Mouse (Mus musculus) adrenal gland, adult 18-20 months (tissue): ENCODE measurements around the gene Alx3. TPM values are rescaled to one million over a fixed set of nuclear protein-coding genes. Genes with fewer than 3 reads are reported as not detected.

ENCODE experiments used
- DNase-seq, 2 experiments: peaks; one replicate each; pipeline ENCODE4 v3.0.0; 2021 to 2022; ENCODE audit warnings: low spot score in 2 of 2
- long read RNA-seq, 2 experiments: library from polyadenylated mRNA; stranded (forward); transcript quantifications; one replicate each; pipeline ENCODE4 v2.0.0; 2021
- total RNA-seq, 2 experiments: library from RNA; stranded (reverse); gene quantifications; 1 replicate in 1 of 2; 2 replicates in 1 of 2; pipeline ENCODE4 v1.2.3; 2021

The Alx3 gene
- total RNA-seq, result not detected
- long read RNA-seq, experiment 1, result 0 reads
- long read RNA-seq, experiment 2, result 0 reads

DNA sequence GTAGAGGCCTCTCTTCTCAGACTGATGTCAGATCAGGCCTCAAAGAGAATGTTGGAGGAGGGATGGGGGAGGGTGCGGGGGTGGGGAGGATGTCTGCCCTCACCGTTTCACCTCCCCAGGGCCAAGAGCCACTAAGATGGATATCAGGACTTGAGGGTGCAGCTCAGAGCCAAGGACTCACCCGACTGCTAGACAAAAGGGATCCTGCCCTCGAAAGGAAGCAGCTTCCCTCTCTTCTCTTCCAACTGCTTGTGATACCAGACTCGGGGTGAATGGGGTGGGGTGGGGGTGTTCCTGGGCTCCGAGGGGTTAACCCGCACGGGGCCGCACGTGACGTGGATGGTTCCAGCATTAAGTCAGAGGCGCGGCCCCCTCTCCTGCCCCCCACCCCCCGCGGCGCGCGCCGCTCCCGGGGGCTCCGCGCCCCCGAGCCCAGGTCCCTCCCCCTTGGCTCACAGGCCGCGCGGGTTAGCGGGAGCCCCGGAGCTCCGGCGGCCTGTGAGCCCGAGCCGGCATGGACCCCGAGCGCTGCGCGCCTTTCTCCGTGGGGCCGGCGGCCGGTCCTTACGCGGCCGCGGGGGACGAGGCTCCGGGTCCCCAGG is at the start of gene Alx3:
TSS of gene Alx3 (plus strand) at position 370 of the 602 bp plus-strand sequence.
- DNase-seq, result no peak

DNA sequence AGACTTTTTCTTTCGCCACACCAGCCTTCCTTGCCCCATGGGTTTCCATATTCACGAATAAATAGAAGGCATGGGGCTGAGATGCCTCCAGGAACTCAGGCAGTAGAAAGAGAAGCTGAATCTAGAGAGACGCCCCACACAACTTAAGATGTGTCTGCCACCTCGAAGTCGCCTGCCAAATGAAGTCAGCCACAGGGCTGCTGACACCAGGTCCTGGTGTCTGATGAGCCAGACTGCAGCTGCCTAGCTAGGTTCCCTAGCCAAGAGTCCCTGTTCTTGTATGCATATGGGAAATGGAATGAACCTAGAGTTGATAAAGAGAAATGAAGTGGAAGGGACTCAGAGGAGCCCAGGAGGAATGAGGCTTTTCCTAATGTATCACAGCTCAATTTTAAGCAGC is 49.6 kb upstream of the Alx3 start:
- DNase-seq, result no peak

DNA sequence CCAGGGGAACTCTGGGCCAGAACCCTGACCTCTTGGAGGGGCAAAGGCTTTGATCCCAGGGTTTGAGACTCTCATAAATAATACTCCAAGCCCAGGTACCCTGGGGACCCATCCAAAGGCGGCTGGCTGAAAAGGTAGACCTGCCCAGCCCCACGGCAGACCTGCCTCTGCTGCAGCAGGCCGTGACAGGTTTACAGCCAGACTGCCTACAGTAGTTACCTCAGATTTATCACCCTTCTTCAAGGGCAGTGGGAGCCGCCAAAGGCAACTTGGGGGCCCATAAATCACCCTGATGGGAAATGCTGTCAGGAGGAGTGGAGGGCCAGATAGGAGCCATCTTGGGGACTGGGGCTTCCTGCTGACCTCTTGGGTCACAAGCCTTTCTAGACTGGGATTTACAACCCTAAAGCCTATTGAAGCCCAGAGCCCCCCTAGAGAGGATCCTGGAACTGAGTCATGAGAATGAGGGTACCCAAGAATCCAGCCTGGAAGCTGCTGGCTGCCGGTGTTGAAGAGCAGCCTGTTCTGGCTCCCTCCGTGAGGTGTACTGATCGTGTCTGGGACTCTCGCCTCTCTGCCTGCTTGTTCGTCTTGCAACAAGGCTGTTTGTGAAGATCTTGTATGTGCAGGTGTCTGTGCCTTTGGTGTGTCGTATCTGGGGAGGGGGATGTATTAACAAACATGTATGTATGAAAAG is 49.0 kb upstream of the Alx3 start:
- no peak for DNase-seq

DNA sequence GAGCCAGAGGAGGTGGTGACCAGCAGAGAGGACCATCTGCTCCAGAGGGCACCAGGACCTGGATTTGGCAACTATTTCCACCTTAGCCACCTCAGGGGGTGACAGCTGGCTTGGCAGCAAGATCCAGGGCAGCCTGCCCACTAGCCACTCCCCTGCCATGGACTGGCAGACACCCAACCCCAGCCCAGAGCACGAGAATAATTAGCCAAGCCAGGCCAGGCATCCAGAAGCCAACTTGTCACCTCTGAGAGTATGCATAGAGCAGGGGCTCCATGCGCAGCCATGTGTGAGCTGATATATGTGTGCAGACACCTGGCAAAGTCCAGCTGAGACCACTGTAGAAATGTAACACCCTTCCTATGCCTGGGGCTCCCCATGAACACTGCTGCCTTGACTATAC is 47.9 kb upstream of the Alx3 start:
- no peak for DNase-seq

DNA sequence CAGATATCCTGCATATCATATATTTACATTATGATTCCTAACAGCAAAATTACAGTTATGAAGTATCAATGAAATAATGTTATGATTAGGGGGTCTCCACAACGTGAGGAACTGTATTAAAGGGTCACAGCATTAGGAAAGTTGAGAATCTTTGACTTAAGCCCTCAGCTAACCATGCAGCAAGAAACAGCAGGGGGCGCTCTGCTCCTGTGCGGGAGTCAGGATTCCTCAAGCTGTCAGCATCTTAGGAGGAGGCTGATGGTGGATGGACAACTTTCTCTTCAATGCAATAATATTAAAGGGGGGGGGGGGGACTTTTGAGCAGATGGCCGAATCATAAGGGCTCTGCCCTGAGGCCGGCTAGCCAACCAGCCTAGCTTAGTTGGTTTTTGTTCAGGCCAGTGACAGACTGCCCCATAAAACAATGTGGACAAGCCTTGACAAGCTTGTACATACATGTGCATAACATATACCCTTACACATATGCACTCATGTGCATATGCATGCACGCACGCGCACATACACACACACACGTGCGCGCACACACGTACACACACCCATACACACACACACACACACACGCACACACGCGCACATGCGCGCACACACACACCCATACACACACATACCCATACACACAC is 44.3 kb upstream of the Alx3 start:
- peak; percentile 59 to 72 for DNase-seq

DNA sequence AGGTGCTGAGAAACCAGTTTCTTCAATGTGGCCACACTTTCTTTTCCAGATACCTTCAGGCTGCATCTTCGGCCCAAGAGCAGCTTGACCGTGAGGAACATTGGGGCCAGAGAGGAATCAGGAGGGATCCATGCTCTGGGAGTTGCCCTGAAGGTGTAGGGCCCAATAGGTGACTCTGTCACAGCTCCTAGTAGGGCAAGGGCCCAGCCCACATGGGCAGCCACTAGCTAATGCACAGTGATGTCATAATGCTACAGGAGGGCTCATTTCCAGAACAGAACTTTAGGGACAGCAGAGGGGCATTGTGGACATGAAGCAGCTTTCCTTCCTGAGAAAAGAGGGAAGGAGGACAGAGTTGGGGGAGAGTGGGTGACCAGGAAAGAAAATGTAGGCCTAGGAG is 40.0 kb upstream of the Alx3 start, which contains the start of gene Ubl4b:
TSS of gene Ubl4b (minus strand) at position 232 of the 400 bp plus-strand sequence.
- DNase-seq, result no peak

DNA sequence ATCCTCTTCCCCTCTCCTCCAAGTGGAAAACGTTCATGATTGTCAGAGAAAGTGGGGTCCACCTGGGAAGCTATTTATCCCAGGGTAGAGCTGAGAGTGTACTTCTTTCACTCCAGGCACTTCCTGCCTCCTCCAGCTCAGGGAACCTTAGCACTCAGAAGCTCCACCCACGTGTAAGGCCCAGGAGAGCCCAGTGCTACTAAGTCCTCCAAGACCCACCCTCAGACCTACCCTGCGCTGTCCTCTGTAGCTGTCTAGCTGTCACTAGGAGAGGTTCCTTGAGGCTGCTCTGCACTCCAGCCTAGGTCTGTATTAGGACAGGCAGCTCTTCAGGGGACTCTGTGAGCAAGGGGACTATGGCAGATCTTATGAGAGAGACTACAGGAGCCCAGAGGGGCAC is 36.1 kb upstream of the Alx3 start:
- DNase-seq, result no peak

DNA sequence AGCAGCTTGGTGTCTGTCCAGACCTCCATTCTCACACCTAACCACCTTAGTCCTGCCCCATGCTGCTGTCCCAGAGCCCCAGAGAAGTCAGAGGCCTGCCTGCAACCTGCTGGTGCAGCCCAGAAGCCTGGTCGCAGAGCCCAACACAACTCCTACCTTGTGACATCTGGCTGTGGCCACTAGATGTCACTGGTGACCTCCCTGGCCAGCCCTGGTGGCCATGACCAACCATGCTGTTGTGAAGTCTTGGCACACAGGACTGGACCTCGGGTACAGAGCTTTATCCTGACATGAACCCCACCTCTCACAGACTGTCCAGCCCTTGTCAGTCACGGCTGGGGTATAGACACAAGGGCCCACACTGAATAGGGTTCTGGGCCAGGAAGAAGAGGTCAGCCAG is 35.6 kb upstream of the Alx3 start:
- peak; percentile 53 to 54 for DNase-seq

DNA sequence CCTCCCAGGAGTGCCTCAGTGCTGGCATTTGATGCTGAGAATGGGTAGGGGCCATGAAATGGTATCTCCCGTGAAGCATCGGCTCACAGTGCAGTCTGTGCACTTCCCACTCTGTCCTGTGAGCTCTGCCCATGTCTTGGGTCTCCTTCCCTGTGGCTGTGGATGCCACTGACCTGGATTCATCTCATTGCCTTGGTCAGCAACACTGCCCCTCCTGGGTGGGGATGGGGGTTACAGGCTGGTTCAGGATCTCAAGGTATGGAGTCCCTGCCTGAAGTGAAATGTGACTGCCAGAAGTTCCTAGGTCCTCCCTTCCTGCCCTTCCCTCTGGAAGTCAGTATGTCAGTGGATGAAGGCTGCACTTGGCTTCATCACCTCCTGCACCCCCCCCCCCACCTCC is 32.7 kb upstream of the Alx3 start:
- no peak for DNase-seq

DNA sequence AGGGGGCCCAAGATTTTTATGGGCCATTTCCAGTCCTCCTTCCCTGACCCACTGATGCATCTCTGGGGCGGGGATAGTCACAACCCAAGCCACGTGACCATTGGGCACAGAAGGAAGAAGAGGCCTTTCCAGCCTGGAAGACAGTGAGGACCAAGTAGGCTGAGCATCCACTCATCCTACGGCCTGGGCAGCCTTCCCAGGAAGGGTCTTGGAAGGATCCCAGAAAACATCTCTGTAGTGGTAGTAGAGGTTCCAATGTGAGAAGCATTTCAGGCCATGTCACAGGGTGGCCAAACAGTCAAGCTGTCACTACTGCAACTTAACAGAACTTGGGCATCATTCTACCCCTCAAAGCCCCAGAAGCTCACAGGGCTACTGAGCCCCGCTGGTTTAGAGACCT is 32.2 kb upstream of the Alx3 start:
- no peak for DNase-seq

DNA sequence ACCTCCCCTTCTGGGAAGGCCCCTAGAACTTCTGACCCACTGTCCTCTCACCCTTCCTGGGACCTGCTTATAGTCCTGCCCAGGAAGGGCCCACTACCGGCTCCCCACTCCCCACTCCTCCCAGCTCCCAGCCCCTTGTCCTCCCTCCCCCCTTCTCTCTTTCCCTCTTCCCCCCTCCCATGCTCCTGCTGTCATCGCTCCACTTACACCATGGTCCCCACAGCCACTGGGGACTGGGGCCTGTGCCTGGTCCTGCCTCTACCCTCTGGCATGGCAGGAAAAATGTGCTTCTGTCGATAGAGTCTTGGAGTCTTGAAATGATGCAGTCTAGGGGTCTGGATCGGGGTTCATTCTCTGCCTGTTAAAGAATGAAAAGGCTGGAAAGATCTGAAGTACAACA is 31.0 kb upstream of the Alx3 start:
- DNase-seq, result no peak

DNA sequence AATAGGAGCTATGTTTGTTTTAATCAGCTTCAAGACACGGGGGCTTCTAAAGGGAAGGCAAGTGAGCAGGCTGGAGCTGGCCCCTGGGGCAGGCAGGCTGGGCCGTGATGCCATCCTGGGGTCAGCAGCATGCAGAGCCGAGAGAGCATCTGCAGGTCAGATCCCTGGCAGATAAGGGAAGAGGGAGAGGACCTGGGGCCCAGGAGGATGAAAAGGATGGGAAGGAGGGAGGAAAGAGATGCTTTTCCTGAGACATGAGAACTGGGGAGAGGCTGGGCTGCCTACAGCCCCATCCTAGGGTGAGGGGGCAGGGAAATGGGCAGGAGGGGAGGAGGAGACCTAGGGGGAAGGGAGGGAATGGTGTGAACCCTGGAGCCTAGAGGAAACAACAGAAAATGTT is 29.5 kb upstream of the Alx3 start:
- DNase-seq, result no peak

DNA sequence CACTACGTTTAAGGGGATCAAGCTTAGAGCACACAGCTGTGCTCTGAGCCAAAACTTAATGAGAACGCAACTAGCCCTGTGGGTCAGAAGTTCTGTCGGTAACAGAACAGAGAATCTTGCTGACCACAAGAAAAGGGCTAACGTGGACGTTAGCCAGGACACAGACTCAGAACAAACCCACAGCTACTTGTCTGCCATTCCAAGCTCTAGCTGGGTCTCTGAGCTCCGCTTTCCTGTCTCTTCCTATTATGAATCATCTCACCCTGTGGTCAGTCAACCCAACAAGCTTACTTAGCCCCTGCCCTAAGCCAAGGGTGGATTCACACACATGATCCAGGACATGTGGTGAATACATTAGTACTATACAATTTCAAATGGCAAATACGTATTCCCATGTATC is 27.1 kb upstream of the Alx3 start:
- DNase-seq, result no peak

DNA sequence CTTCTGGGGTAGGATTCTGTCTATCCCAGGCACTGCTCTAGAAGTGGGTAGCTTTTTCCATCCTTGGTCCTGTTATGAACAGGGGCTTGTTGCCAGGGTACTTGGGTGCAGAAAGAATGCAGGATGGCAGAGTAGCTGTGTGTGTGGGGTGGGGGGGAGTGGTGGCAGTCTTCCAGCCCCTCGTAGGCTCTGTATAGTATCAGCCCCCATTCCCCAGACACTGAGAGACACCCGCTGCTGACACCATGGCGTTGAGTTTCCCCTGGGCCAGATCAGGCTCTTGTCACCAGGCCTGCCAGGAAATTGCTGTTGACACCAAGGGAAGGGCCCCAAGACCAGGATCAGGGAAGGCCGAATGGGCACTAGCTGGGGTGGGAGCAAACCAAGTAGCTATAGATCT is 26.1 kb upstream of the Alx3 start:
- DNase-seq, result no peak

DNA sequence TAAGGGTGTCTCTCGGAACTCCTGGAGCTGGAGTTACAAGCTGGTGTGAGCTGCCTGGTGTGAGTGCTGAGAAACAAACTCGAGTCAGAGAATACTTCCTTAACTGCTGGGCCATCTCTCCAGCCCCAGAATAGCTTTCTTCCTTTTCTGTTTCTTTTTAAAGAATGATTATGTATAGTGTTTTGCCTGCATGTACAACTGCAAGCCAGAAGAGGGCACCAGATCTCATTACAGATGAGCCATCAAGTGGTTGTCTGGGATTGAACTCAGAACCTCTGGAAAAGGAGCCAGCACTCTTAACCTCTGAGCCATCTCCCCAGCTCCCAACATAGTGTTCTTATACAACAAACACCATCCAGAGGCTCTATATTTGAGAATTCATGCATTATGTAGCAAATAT is 23.6 kb upstream of the Alx3 start:
- DNase-seq, result no peak

DNA sequence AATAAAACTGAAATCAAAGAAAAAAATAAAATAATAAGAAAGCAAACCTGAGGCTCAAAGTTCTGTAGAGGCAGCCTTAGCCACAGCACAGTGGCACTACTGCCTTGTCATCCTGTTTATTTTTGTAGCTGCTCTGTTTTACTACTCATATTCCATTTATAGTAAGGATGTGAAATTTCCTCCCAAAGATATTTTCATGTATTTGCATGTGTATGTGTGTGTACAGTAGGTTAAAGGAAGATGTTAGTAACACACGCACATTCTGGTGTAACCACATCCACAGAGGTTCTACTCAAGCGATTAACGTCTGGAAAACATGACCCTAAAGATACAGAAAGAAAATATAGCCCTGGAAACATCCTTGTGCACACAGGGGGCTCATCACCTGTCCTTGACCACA is 18.0 kb upstream of the Alx3 start:
- no peak for DNase-seq

DNA sequence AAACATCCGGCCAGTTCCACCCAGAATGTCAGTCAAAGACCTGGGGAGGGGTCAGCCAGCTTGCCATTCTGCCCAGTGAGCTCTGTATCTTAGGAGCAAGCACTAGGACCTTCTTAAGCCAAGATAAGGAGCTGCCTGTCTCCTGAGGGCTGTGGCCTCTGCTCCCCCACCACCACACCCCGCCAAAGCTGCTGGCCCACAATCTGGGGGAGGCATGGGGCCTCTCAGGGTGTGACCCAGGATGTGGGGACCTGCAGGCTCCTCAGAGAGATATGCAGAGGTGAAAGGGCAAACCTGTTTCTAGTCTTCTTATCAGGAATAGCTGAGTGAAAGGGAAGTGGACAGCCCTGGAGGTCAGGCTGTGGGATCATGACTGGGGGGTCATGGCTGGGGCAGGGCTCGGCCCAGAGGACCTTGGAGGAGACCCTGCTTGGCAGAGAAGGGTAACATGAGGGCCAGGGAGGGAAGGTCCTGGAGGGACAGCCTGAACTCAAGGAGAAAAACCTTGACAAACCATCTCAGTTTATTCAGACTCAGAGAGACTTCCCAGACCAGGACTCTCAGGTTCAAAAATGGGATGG is 16.9 kb upstream of the Alx3 start:
- no peak for DNase-seq

DNA sequence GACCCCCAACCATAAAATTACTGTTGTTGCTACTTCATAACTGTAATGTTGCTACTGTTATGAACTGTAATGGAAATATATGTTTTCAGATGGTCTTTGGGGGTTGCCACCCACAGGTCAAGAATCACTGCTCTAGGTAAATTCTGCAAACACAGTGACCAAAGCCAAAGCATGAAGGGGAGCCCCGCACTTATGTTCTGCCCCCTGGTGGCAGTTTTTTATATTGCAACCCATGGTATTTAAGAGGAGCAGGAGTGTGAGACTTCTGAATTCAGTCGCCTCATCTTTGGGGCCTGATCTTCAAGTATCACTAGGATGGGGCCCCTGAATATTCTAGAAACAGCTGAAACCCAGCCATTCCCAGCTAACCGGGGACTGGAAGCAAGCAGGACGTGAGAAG is 15.4 kb upstream of the Alx3 start:
- DNase-seq, result peak; percentile 55 to 56

DNA sequence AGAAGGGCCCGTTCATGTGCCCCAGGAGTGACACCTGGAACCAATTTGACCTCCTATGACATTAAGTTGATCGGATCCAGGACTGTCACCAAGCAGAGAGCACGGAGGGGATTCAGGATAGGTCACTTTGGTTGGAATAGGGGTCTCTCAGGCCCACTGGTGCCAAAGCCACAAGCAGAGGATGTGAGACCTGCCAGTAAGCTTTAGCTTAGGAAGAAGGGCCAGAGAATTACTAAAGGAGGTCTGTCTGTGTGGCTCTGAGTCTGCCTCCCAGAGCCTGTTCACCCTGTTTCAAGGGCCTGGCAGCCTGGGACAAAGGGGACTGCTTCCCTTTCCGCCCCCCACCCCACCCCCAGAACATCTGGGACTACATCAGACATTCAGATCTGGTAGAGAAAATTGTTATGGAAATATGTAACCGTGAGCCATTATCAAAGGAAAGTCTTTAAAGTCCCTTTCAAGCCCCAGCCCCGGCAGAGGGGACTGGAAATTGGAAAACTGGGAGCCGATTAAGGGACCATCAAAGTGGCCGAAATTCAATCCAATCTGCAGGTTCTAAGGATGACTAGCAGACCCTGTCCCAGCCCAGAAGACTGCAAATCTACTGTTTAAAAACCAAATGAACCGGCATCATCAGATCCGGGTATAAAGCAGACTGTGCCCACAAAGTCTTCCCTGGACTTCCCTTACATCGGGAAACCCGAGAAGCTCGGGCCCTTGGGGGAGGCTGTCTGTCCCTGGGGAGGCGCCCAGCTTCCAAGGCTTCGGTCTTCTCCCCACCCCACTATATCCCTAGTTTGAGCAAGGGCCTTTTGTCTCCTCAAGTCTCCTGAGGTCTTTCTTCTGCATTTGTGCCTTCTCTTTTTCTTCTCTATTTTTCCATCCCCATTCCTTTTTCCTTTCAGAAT is 13.5 kb upstream of the Alx3 start:
- no peak for DNase-seq

DNA sequence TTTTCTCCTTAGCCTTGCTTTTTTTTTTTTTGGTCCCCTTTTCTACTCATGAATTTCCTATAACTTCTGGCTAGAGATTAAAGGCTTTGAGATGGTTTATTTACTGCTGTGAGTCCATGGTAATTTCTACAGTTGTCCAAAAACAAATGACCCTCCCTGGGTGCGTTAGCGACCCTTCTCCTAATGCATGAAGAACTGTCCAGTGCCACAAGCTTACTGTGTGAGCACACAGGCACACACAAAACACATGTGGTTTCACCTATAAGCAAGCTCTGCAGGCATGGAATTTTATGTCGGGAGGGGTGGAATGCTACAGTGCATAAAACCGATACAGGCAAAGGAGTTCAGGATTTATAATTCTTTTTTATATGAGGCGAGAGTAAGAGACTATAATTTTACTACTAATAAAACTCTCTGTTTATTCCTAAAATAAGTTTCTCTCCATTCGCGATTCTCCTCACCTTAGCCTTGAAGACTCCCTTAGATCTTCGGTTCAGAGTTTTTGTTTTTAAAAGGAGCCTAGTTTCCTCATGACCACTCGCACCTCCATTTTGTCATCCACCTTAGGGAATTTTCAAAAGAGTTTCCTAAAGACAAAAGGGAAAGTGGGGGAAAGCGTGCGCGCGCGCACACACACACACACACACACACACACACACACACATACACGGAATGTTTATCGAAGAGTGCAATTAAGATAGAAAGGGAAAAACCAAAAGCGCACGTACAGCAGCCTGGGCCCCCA is 12.5 kb upstream of the Alx3 start:
- DNase-seq, result no peak
